Mouse (Mus musculus) adrenal gland, postnatal 10 days (tissue): ENCODE measurements around the gene Lcn9. TPM values are rescaled to one million over a fixed set of nuclear protein-coding genes. Genes with fewer than 3 reads are reported as not detected.
"Not testable (repeated sequence)": the region's sequence is repeated elsewhere in the genome, so short reads cannot be mapped to it uniquely, and the experiment has no call there.

Experiments used
- DNase-seq: peaks from one replicate; pipeline ENCODE4 v3.0.0; 2021; ENCODE audit warnings: mixed read lengths
- long read RNA-seq, 2 experiments: library from polyadenylated mRNA; stranded (forward); transcript quantifications; one replicate each; pipeline ENCODE4 v2.0.0; 2021
- total RNA-seq, 2 experiments: library from RNA; stranded (reverse); gene quantifications; 2 replicates each; pipeline ENCODE4 v1.2.3; 2021

Lcn9 gene
- not detected for total RNA-seq
- long read RNA-seq, experiment 1: 0 reads
- long read RNA-seq, experiment 2: 0 reads

GRCm38 (mm10) chr2:25822806-25823205 is at the start of gene Lcn9:
TSS of gene Lcn9 (plus strand) at chr2:25823153.
- no peak for DNase-seq

- DNase-seq: peak; percentile 25
These were observed 49.4 kb upstream of the Lcn9 start for GRCm38 (mm10) chr2:25773507-25773906.

GRCm38 (mm10) chr2:25774640-25775039 is 48.3 kb upstream of the Lcn9 start:
- no peak for DNase-seq

GRCm38 (mm10) chr2:25775991-25776390 is 47.0 kb upstream of the Lcn9 start:
- DNase-seq: peak; percentile 26

- DNase-seq: no peak
These were observed 46.2 kb upstream of the Lcn9 start, which contains the start of gene Lcn11 for GRCm38 (mm10) chr2:25776717-25777116. TSS of gene Lcn11 (plus strand) at chr2:25777017.

- DNase-seq: no peak
These were observed 43.9 kb upstream of the Lcn9 start for GRCm38 (mm10) chr2:25779076-25779475.

GRCm38 (mm10) chr2:25780921-25781320 is 42.0 kb upstream of the Lcn9 start:
- DNase-seq: no peak

GRCm38 (mm10) chr2:25781957-25782356 is 41.0 kb upstream of the Lcn9 start, which contains the start of gene Gm13539:
TSS of gene Gm13539 (plus strand) at chr2:25782257.
- DNase-seq: no peak

GRCm38 (mm10) chr2:25785573-25786322 is 37.2 kb upstream of the Lcn9 start:
- DNase-seq: no peak

GRCm38 (mm10) chr2:25789092-25789491 is 33.9 kb upstream of the Lcn9 start:
- DNase-seq: no peak

- no peak for DNase-seq
These were observed 25.3 kb upstream of the Lcn9 start for GRCm38 (mm10) chr2:25797635-25798034.

- no peak for DNase-seq
These were observed 24.9 kb upstream of the Lcn9 start for GRCm38 (mm10) chr2:25798065-25798464.

- peak; percentile 23 for DNase-seq
These were observed 11.2 kb upstream of the Lcn9 start for GRCm38 (mm10) chr2:25811711-25812110.

- no peak for DNase-seq
These were observed 9.6 kb upstream of the Lcn9 start for GRCm38 (mm10) chr2:25813364-25813763.

- DNase-seq: not testable (repeated sequence)
These were observed 7.2 kb upstream of the Lcn9 start, which contains the start of gene Glt6d1 for GRCm38 (mm10) chr2:25815748-25816147. TSS of gene Glt6d1 (minus strand) at chr2:25815848.

GRCm38 (mm10) chr2:25824751-25825150 is 1.8 kb downstream of the Lcn9 start:
- no peak for DNase-seq

- DNase-seq: no peak
These were observed 5.5 kb downstream of the Lcn9 start for GRCm38 (mm10) chr2:25828344-25828947.

GRCm38 (mm10) chr2:25830786-25831185 is 7.8 kb downstream of the Lcn9 start:
- peak; percentile 21 for DNase-seq

- DNase-seq: peak; percentile 85
These were observed 13.3 kb downstream of the Lcn9 start for GRCm38 (mm10) chr2:25836291-25836690.

GRCm38 (mm10) chr2:25842161-25842560 is 19.2 kb downstream of the Lcn9 start:
- DNase-seq: no peak

- DNase-seq: no peak
These were observed 19.8 kb downstream of the Lcn9 start for GRCm38 (mm10) chr2:25842758-25843157.

GRCm38 (mm10) chr2:25844097-25844496 is 21.1 kb downstream of the Lcn9 start:
- no peak for DNase-seq

GRCm38 (mm10) chr2:25846516-25846915 is 23.6 kb downstream of the Lcn9 start:
- DNase-seq: no peak

- DNase-seq: no peak
These were observed 24.3 kb downstream of the Lcn9 start, which contains the start of gene Sohlh1 for GRCm38 (mm10) chr2:25847226-25847625. TSS of gene Sohlh1 (minus strand) at chr2:25847248.
